Mouse (Mus musculus) hindbrain, embryonic 13.5 days (tissue): Measurements from ENCODE around the gene Sepsecs. TPM values are rescaled to one million over a fixed set of nuclear protein-coding genes. Genes with fewer than 3 reads are reported as not detected.
A peak's percentile ranks its signal among the peaks of the same experiment; 100 is the strongest.

ENCODE experiments used
- ATAC-seq: fragments of 200-750 bp; cut with Nextera tagmentation; 2 replicates; pipeline ENCODE4 v1.8.0; 2017; ENCODE audit warnings: moderate TSS enrichment; ENCODE audit not compliant: low FRiP score
- H3K27ac ChIP-seq: fragments of 300-500 bp; sonication (generic); 2 replicates; pipeline ENCODE4 v1.5.1; 2015; ENCODE audit warnings: inconsistent platforms, mild to moderate bottlenecking, moderate library complexity
- H3K27me3 ChIP-seq: fragments of 300-500 bp; sonication (generic); 2 replicates; pipeline ENCODE4 v1.6.1; 2015; ENCODE audit warnings: mild to moderate bottlenecking, inconsistent platforms
- H3K36me3 ChIP-seq: fragments of 300-500 bp; sonication (generic); 2 replicates; pipeline ENCODE4 v1.6.1; 2015; ENCODE audit warnings: mild to moderate bottlenecking, inconsistent platforms
- H3K4me1 ChIP-seq: fragments of 300-500 bp; sonication (generic); replicated peaks from 2 replicates; pipeline ENCODE4 v1.6.1; 2015; ENCODE audit warnings: inconsistent platforms
- H3K4me2 ChIP-seq: fragments of 300-500 bp; sonication (generic); 2 replicates; pipeline ENCODE4 v1.6.1; 2015; ENCODE audit warnings: inconsistent platforms, mild to moderate bottlenecking, moderate library complexity
- H3K4me3 ChIP-seq: fragments of 300-500 bp; sonication (generic); 2 replicates; pipeline ENCODE4 v1.5.1; 2015; ENCODE audit warnings: mild to moderate bottlenecking, inconsistent platforms
- H3K9ac ChIP-seq: fragments of 300-500 bp; sonication (generic); 2 replicates; pipeline ENCODE4 v1.6.1; 2015; ENCODE audit warnings: mild to moderate bottlenecking, inconsistent platforms
- H3K9me3 ChIP-seq: fragments of 300-500 bp; sonication (generic); 2 replicates; pipeline ENCODE4 v1.6.1; 2016; ENCODE audit warnings: inconsistent platforms
- WGBS: fragments of 180-500 bp; shearing (Covaris S2); methylation state at CpG from one replicate; pipeline ENCODE4 v1.1.7; 2015; 5-methylcytosine and 5-hydroxymethylcytosine counted together
- polyA plus RNA-seq: library from polyadenylated mRNA; unstranded; fragments of >200 nt; fragmentation: Nextera tagmentation; extraction: Ambion mirVana; gene quantifications from 2 replicates; pipeline ENCODE4 v1.2.1, GENCODE M21; 2015

Gene Sepsecs
- polyA plus RNA-seq, 1 experiment from 2014 or later = 7.0 TPM

GRCm38 (mm10) chr5:52618348-52619270, 50.9 kb downstream of the Sepsecs start:
- H3K4me2 ChIP-seq = peak overlapping the region; percentile 72
- no peaks in the 10 kb centered on the region for H3K9me3 ChIP-seq
- H3K4me1 ChIP-seq = peaks cover 40% of the 10 kb centered on the region
- H3K27me3 ChIP-seq = 0 out of 2 replicates have a peak, but pooled peaks cover 2% of the 10 kb centered on the region
- peak overlapping the region; percentile 56 for H3K9ac ChIP-seq
- under 1% methylated on average over 41 of the region's 41 CpGs for whole genome bisulfite sequencing
- peak overlapping the region; percentile 42 for H3K4me3 ChIP-seq
- ATAC-seq = peak; percentile 76
- no peaks in the 10 kb centered on the region for H3K36me3 ChIP-seq
- peak overlapping the region; percentile 84 for H3K27ac ChIP-seq

DNA sequence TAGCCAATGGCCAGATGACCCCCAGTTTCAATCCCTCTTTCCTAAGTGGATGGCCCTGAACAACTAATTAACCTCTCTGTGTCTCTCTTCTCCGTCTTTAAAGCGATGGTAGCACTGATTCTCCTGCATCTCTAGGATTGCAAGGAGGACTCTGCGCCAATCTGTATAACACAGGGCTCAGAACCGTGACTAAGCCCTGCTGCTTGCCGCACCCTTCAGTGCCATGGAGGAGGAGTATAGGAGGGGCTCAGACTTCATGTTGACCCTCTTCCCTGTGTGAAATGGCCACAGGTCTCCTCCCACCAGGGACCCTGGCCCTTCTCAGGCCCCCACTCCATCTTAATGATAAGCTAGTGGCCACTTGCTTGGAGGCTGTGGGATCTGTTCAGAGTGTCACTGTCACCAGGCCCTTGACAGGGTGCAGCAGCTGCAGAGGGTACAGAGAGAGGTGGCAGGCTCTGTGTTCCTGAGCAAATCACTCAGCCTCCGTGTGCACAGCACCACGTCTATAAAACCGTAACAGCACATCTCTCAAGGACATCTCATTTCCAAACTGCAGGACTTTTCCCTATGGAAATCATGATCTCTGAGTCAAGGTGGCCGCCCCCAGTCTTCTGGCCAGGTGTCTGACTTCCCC, 51.7 kb downstream of the Sepsecs start:
- WGBS = 37% methylated on average over 9 of the region's 9 CpGs
- Histone ChIP-seq H3K9me3 (no peaks in the 10 kb centered on the region), H3K4me3 (peak overlapping the region; percentile 42), H3K27me3 (0 out of 2 replicates have a peak, but pooled peaks cover 2% of the 10 kb centered on the region), H3K4me1 (peaks cover 40% of the 10 kb centered on the region), H3K27ac (peak overlapping the region; percentile 84), H3K4me2 (peak overlapping the region; percentile 72), H3K36me3 (no peaks in the 10 kb centered on the region), H3K9ac (peak overlapping the region; percentile 56)
- ATAC-seq = peak; percentile 46

DNA sequence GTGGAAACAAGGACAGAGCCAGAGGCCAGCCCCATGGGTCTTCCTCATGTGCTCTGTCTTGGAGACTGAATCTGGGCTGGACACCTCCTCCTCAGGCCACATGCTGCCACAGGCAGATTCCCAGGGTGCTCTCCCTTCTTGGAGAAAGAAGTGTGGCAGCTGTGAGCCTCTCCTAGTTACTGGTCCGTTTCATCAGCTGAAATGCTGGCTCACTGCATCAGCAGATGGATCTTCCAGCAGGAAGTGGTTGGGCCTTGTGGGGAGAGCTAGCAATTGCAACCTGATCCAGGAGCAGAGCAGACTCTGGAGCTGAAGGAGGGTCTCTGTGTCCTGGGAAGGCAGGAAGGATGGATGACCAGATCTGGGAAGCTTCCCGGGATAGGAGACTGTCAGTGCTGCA, 53.0 kb downstream of the Sepsecs start:
- no peak for ATAC-seq
- H3K9ac ChIP-seq = 0 out of 2 replicates have a peak overlapping the region, but pooled peaks have one; percentile 10
- H3K4me2 ChIP-seq = no peak overlapping the region
- no peak overlapping the region for H3K4me3 ChIP-seq
- no peaks in the 10 kb centered on the region for H3K9me3 ChIP-seq
- H3K27me3 ChIP-seq = 0 out of 2 replicates have a peak, but pooled peaks cover 2% of the 10 kb centered on the region
- peaks cover 40% of the 10 kb centered on the region for H3K4me1 ChIP-seq
- no peaks in the 10 kb centered on the region for H3K36me3 ChIP-seq
- peak overlapping the region; percentile 68 for H3K27ac ChIP-seq
- WGBS = 38% methylated on average over 2 of the region's 2 CpGs

DNA sequence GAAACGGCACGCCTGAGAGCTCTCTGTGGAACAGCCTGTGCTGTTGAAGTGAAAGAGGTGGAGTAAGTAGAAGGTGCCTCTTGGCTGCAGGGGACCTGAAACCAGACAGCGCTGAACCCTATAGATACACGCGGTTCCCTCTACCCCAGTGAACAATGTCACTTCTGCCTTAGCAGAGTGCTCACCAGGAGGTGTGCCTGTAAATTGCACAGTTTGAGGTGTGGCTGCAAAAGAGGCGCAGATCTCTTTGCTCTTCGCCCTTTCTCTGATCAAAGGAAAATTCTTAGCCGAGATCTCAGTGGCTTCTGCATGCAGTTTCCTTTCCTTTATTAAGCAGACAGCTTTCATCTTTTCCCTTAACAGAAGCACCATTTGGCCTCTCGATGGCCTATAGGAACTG, 54.1 kb downstream of the Sepsecs start:
- Histone ChIP-seq H3K27me3 (0 out of 2 replicates have a peak, but pooled peaks cover 2% of the 10 kb centered on the region), H3K4me2 (no peak overlapping the region), H3K4me3 (no peak overlapping the region), H3K36me3 (no peaks in the 10 kb centered on the region), H3K27ac (no peak overlapping the region), H3K4me1 (peaks cover 43% of the 10 kb centered on the region), H3K9ac (no peak overlapping the region), H3K9me3 (no peaks in the 10 kb centered on the region)
- WGBS = 70% methylated on average over 9 of the region's 9 CpGs
- no peak for ATAC-seq

DNA sequence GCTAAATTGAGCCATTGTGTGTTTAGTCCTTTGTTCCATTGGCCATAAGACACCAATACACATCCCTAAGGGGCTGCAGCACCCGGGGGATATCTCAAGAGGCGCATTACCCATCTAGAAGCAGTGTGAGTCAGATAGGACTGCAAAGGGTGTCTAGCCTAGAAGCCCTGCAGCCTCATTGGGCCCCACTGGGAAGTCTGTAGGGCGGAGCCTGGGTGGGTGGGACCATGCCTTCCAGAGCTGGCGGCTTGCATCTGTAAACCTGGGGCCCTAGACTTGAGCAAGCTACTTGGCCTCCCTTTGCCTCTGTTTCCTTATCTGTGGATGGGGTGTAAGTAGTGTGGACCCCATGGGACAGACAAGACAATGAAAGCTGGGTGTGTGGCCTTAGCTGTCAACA, 54.8 kb downstream of the Sepsecs start:
- no peak for ATAC-seq
- Histone ChIP-seq H3K9me3 (no peaks in the 10 kb centered on the region), H3K4me2 (no peak overlapping the region), H3K27ac (no peak overlapping the region), H3K4me3 (no peak overlapping the region), H3K36me3 (no peaks in the 10 kb centered on the region), H3K9ac (no peak overlapping the region), H3K4me1 (peaks cover 43% of the 10 kb centered on the region), H3K27me3 (no peaks in the 10 kb centered on the region)
- WGBS = 87% methylated on average over 4 of the region's 4 CpGs

GRCm38 (mm10) chr5:52612776-52613175, 56.7 kb downstream of the Sepsecs start:
- Histone ChIP-seq H3K27ac (no peak overlapping the region), H3K27me3 (no peaks in the 10 kb centered on the region), H3K4me2 (no peak overlapping the region), H3K9ac (no peak overlapping the region), H3K36me3 (no peaks in the 10 kb centered on the region), H3K4me1 (peaks cover 28% of the 10 kb centered on the region), H3K4me3 (no peak overlapping the region), H3K9me3 (0 out of 2 replicates have a peak, but pooled peaks cover 3% of the 10 kb centered on the region)
- ATAC-seq = no peak
- 92% methylated on average over 7 of the region's 8 CpGs for WGBS

- Histone ChIP-seq H3K4me1 (peaks cover 14% of the 10 kb centered on the region; the same call in 1 of the 2 replicates), H3K9me3 (0 out of 2 replicates have a peak, but pooled peaks cover 3% of the 10 kb centered on the region), H3K27me3 (no peaks in the 10 kb centered on the region), H3K27ac (no peak overlapping the region), H3K4me2 (no peak overlapping the region), H3K36me3 (no peaks in the 10 kb centered on the region), H3K4me3 (no peak overlapping the region), H3K9ac (no peak overlapping the region)
- WGBS = 80% methylated on average over 10 of the region's 10 CpGs
- ATAC-seq = no peak
These were observed 58.1 kb downstream of the Sepsecs start for GRCm38 (mm10) chr5:52611315-52611895.

- Histone ChIP-seq H3K9me3 (0 out of 2 replicates have a peak, but pooled peaks cover 3% of the 10 kb centered on the region), H3K9ac (no peak overlapping the region), H3K27me3 (no peaks in the 10 kb centered on the region), H3K4me1 (0 out of 2 replicates have a peak, but pooled peaks cover 7% of the 10 kb centered on the region), H3K4me2 (no peak overlapping the region), H3K36me3 (no peaks in the 10 kb centered on the region), H3K27ac (no peak overlapping the region), H3K4me3 (no peak overlapping the region)
- ATAC-seq = no peak
- 49% methylated on average over 4 of the region's 4 CpGs for WGBS
These were observed 59.2 kb downstream of the Sepsecs start for GRCm38 (mm10) chr5:52610306-52610705.

DNA sequence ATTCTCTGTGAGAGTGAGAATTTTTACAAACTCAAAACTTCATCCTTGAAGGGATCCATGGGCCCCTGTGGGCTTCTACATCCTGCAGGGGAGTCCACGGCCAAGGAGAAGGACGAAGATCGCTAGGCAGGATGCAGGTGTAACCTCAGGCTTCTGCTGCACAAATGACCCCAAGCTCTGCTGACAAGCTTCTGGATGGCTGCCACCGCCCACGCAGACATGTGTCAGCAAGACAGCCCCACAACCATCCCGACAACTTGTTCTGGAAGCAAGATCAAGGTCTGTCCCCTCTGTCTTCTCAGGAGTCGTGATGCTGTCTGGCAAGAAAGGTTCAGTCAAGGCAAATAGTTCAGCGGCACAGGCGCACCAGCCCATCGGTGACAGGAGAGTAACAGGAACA, 59.8 kb downstream of the Sepsecs start:
- Histone ChIP-seq H3K27me3 (no peaks in the 10 kb centered on the region), H3K36me3 (no peaks in the 10 kb centered on the region), H3K4me2 (no peak overlapping the region), H3K27ac (no peak overlapping the region), H3K9me3 (0 out of 2 replicates have a peak, but pooled peaks cover 3% of the 10 kb centered on the region), H3K9ac (no peak overlapping the region), H3K4me3 (no peak overlapping the region), H3K4me1 (0 out of 2 replicates have a peak, but pooled peaks cover 3% of the 10 kb centered on the region)
- no peak for ATAC-seq
- 85% methylated on average over 10 of the region's 10 CpGs for WGBS

DNA sequence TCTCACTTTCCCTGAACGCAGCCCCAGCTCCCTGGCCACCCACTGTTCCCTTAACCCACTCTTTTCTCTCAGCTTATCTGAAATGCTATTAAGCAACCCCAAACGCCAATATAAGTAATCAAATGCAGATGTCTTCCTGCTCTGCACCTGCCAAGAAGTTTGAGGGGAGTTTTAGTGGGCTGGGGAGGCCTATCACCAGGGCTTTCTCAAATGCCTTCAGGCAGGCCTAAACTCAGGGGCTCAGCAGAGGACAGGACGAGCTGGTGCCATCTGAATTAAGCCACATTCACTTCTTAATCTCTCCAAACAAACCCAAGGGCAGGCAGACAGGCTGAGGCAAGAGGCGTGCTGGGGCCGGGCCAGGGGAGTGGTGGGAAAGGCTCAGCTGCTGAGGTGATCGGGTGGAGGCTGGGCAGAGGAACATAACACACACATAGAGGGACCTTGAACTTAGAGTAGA, 64.9 kb downstream of the Sepsecs start:
- 62% methylated on average over 6 of the region's 6 CpGs for WGBS
- H3K27ac ChIP-seq = no peak overlapping the region

DNA sequence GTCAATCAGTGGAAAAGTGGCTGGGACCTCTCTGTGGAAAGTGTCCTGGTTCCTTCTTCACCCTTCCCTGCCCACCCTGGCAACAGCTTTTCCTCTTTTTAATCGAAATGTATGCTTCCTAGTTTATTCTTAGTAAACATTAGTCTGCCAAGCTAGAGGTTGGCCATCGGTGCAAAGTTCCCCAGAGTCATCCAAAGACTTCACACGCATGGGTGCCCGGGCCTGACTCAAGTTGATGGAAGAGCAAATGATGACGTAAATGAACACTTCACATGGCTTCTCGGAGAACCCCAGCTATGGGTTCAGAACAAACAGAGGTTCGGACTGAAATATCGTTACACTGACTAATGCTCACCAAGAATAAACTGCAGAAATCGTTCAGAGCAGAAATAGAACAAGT, 78.9 kb downstream of the Sepsecs start:
- 92% methylated on average over 9 of the region's 9 CpGs for WGBS
- no peak overlapping the region for H3K27ac ChIP-seq
- H3K4me2 ChIP-seq = no peak overlapping the region
- H3K27me3 ChIP-seq = no peaks in the 10 kb centered on the region
- no peak for ATAC-seq
- no peaks in the 10 kb centered on the region for H3K4me1 ChIP-seq
- no peak overlapping the region for H3K4me3 ChIP-seq
- no peaks in the 10 kb centered on the region for H3K9me3 ChIP-seq
- H3K36me3 ChIP-seq = no peaks in the 10 kb centered on the region
- H3K9ac ChIP-seq = no peak overlapping the region

More for the DNA sequence above, 64.9 kb downstream of the Sepsecs start:
- ATAC-seq = no peak
- Histone ChIP-seq H3K4me2 (no peak overlapping the region), H3K36me3 (no peaks in the 10 kb centered on the region), H3K9ac (no peak overlapping the region), H3K9me3 (0 out of 2 replicates have a peak, but pooled peaks cover 3% of the 10 kb centered on the region), H3K4me3 (no peak overlapping the region), H3K27me3 (no peaks in the 10 kb centered on the region), H3K4me1 (no peaks in the 10 kb centered on the region)
